ENCODE assay signal across 17 mouse cellular contexts in genomic region chr1:135760216-135760615, GRCm38 (mm10). TPM values are rescaled to one million over a fixed set of nuclear protein-coding genes. Genes with fewer than 3 reads are reported as not detected.
DNase-seq lines count a peak whose midpoint lies in the region; ATAC-seq and TF ChIP-seq lines count a peak whose summit lies in the region.
"Had no signal": no experiment of that assay in that cellular context is flagged by ENCODE, and none has a peak within 500 bp of the region (broad histone marks: within the 10 kb centered on the region; RNA-seq: fewer than 3 reads in every experiment).

No protein-coding gene starts in this region.

- no peaks in the 10 kb centered on the region for H3K9me3 ChIP-seq in kidney, postnatal 0 days (replicated peaks; ENCODE audit: low read length)
- H3K9me3 ChIP-seq in CH12.LX (replicated peaks; ENCODE audit: low read length) = no peaks in the 10 kb centered on the region
- H3K9me3 ChIP-seq in embryonic facial prominence, embryonic 15.5 days (replicated peaks) = no peaks in the 10 kb centered on the region
- H3K9me3 ChIP-seq: forebrain, embryonic 13.5 days had no signal

- no peaks in the 10 kb centered on the region for H3K79me2 ChIP-seq in CH12.LX (replicated peaks; ENCODE audit: control insufficient read depth, extremely low read depth, insufficient read depth, poor library complexity, severe bottlenecking)

- TF ChIP-seq RAD21 in CH12.LX (IDR thresholded peaks at IDR 0.05; ENCODE audit: low read depth, low read length) = no peak

- H3K27me3 ChIP-seq in kidney, postnatal 0 days (ENCODE audit: insufficient read depth, low read length) = no peaks in the 10 kb centered on the region
- peaks cover 4% of the 10 kb centered on the region for H3K27me3 ChIP-seq in CH12.LX (replicated peaks)
- no peaks in the 10 kb centered on the region for H3K27me3 ChIP-seq in embryonic facial prominence, embryonic 15.5 days

- peaks cover 1% of the 10 kb centered on the region; the same call in 1 of the 2 replicates for H3K4me1 ChIP-seq in kidney, postnatal 0 days (replicated peaks; ENCODE audit: insufficient read depth, low read length)
- H3K4me1 ChIP-seq in CH12.LX (ENCODE audit: control insufficient read depth in 1 of 2, insufficient read depth in 2 of 2) = peaks cover 27 to 68% of the 10 kb centered on the region in 2 experiments
- H3K4me1 ChIP-seq in embryonic facial prominence, embryonic 15.5 days = peaks cover 35% of the 10 kb centered on the region
- H3K4me1 ChIP-seq: forebrain, embryonic 13.5 days had no signal

- H3K4me3 ChIP-seq in kidney, postnatal 0 days (replicated peaks; ENCODE audit: low read depth, low read length) = no peak overlapping the region
- no peak overlapping the region for H3K4me3 ChIP-seq in CH12.LX (replicated peaks in 1 of 3; ENCODE audit: low read depth in 2 of 3, low read length in 2 of 3, poor library complexity in 1 of 3)
- no peak overlapping the region for H3K4me3 ChIP-seq in embryonic facial prominence, embryonic 15.5 days (replicated peaks)
- H3K4me3 ChIP-seq: forebrain, embryonic 13.5 days; gastrocnemius, adult 2 months had no signal

- TF ChIP-seq CTCF in kidney, postnatal 0 days (IDR thresholded peaks at IDR 0.05; ENCODE audit: low read depth) = peak; percentile 50
- no peak; a peak in 1 of 4 replicates for TF ChIP-seq CTCF in CH12.LX (conservative IDR thresholded peaks at IDR 0.05 in 1 of 2, IDR thresholded peaks at IDR 0.05 in 1 of 2; ENCODE audit: low read depth in 2 of 2, low read length in 2 of 2)

- no peak overlapping the region for H3K27ac ChIP-seq in kidney, postnatal 0 days
- no peak overlapping the region; the same call in 1 of the 2 replicates for H3K27ac ChIP-seq in CH12.LX (ENCODE audit: insufficient read depth, low read depth)
- H3K27ac ChIP-seq in embryonic facial prominence, embryonic 15.5 days (replicated peaks) = peak overlapping the region; percentile 34; the same call in 1 of the 2 replicates
- H3K27ac ChIP-seq: forebrain, embryonic 13.5 days; gastrocnemius, adult 2 months had no signal

- 43% methylated on average over 8 of the region's 8 CpGs for WGBS in kidney, postnatal 0 days
- WGBS in embryonic facial prominence, embryonic 15.5 days = 52% methylated on average over 8 of the region's 8 CpGs

- no peak for TF ChIP-seq POLR2A in CH12.LX (IDR thresholded peaks at IDR 0.05; ENCODE audit: low read depth, low read length)

- ATAC-seq in kidney, postnatal 0 days (replicated peaks; ENCODE audit: low FRiP score, low read depth) = no peak
- ATAC-seq in embryonic facial prominence, embryonic 15.5 days (ENCODE audit: insufficient number of reproducible peaks, low FRiP score, low TSS enrichment, low read depth) = no peak
- ATAC-seq in CD4-positive, CD25-positive, alpha-beta regulatory T cell, adult 4 months = no peak
- ATAC-seq: forebrain, embryonic 13.5 days; inflammation-experienced regulatory T-cells, adult 6 months had no signal

- in situ Hi-C loops in CH12.LX (cut with MboI; ENCODE audit: low pct_ligation_motif_present, low pct_unique_long_range_greater_than_20kb, low sequenced_read_pairs) = loop anchor here (10.0 kb wide), 1 partner anchor 375 kb away; the partner anchor contains the start of gene Kif21b

- H3K36me3 ChIP-seq in kidney, postnatal 0 days (ENCODE audit: insufficient read depth, low read length) = no peaks in the 10 kb centered on the region
- no peaks in the 10 kb centered on the region for H3K36me3 ChIP-seq in CH12.LX (replicated peaks in 1 of 2; ENCODE audit: control insufficient read depth in 1 of 2, insufficient read depth in 1 of 2, low read length in 1 of 2)
- no peaks in the 10 kb centered on the region for H3K36me3 ChIP-seq in embryonic facial prominence, embryonic 15.5 days

- H3K9ac ChIP-seq in kidney, postnatal 0 days (ENCODE audit: low read depth, low read length) = no peak overlapping the region
- peak overlapping the region; percentile 41; the same call in 1 of the 2 replicates for H3K9ac ChIP-seq in CH12.LX (ENCODE audit: insufficient read depth, low read depth)
- no peak overlapping the region for H3K9ac ChIP-seq in embryonic facial prominence, embryonic 15.5 days
- H3K9ac ChIP-seq: forebrain, embryonic 13.5 days had no signal

- dilution Hi-C loops in CH12.LX (cut with MboI; ENCODE audit: extremely low pct_ligation_motif_present, extremely low pct_unique_long_range_greater_than_20kb, low sequenced_read_pairs) = no loop called here

- no peak for DNase-seq in kidney, postnatal 0 days (ENCODE audit: low spot score)
- DNase-seq in kidney, adult 9 months = no peak
- DNase-seq in CH12.LX (ENCODE audit: extremely low read depth) (peak; percentile 12), ES-CJ7 (ENCODE audit: low read depth, low spot score) (peak; percentile 89)
- DNase-seq in thymus, adult 18-20 months = no peak
- DNase-seq: cerebellum, adult 11 months; gastrocnemius, adult 2 months; heart, postnatal 4 days; layer of hippocampus, postnatal 36 days; thymus, adult 2 months had no signal

- no peak for TF ChIP-seq EP300 in CH12.LX (IDR thresholded peaks at IDR 0.05; ENCODE audit: low read length)

- H3K4me2 ChIP-seq in kidney, postnatal 0 days (ENCODE audit: low read length) = no peak overlapping the region
- H3K4me2 ChIP-seq in CH12.LX (ENCODE audit: insufficient read depth, low read depth, poor library complexity, severe bottlenecking) = peak overlapping the region; percentile 52; the same call in 1 of the 2 replicates
- no peak overlapping the region for H3K4me2 ChIP-seq in embryonic facial prominence, embryonic 15.5 days (replicated peaks)
- H3K4me2 ChIP-seq: forebrain, embryonic 13.5 days; heart, embryonic 11.5 days had no signal

TF ChIP-seq in CH12.LX, 34 proteins besides CTCF, POLR2A, EP300 and RAD21:
- TF ChIP-seq ZC3H11A (IDR thresholded peaks at IDR 0.05; ENCODE audit: low read depth, low read length) (no peak), SIN3A (IDR thresholded peaks at IDR 0.05; ENCODE audit: low read length) (no peak), E2F4 (IDR thresholded peaks at IDR 0.05; ENCODE audit: insufficient replicate concordance, low read depth, low read length) (no peak), MXI1 (IDR thresholded peaks at IDR 0.05; ENCODE audit: low read depth, low read length) (no peak), BHLHE40 (IDR thresholded peaks at IDR 0.05; ENCODE audit: low read depth, low read length) (no peak), KAT2A (IDR thresholded peaks at IDR 0.05; ENCODE audit: insufficient replicate concordance, low read length) (no peak), POLR2AphosphoS2 (IDR thresholded peaks at IDR 0.05; ENCODE audit: low read depth, low read length) (no peak), MEF2A (IDR thresholded peaks at IDR 0.05; ENCODE audit: borderline replicate concordance, low read depth, low read length) (no peak), JUN (IDR thresholded peaks at IDR 0.05; ENCODE audit: insufficient read depth, low read depth, low read length) (no peak), ETS1 (conservative IDR thresholded peaks at IDR 0.05; ENCODE audit: low read depth, low read length) (no peak), MYC (IDR thresholded peaks at IDR 0.05; ENCODE audit: low read depth, low read length) (no peak)
TF ChIP-seq in CH12.LX: peak in this region for 0.

RNA-seq across cellular contexts. Expression of gene Phlda3, which starts 5.7 kb away (rescaled TPM):
- 76.4 and 78.4 TPM in 2 replicates for polyA plus RNA-seq in kidney, postnatal 0 days (2015; fragmentation: Nextera tagmentation; extraction: Ambion mirVana)
- 76.8 and 98.1 TPM in 2 replicates for total RNA-seq in CH12.LX (2012; rRNA removed)
- total RNA-seq in CH12.LX (2014; rRNA removed) = 45.6 and 49.5 TPM in 2 replicates
- 34.9 and 37.5 TPM in 2 replicates for polyA plus RNA-seq in CH12.LX (2012; ENCODE audit: insufficient read length, low read depth)
- polyA plus RNA-seq in embryonic facial prominence, embryonic 15.5 days (2015; fragmentation: Nextera tagmentation; extraction: Ambion mirVana) = 113 and 119 TPM in 2 replicates
- polyA plus RNA-seq in CD4-positive, CD25-positive, alpha-beta regulatory T cell, adult 4 months (2017; shearing (Covaris generic)) = under 1 TPM; 0.58 to 0.98 TPM

RNA-seq across cellular contexts. Expression of gene Tnni1, which starts 19.0 kb away (rescaled TPM):
- polyA plus RNA-seq in kidney, postnatal 0 days (2015; fragmentation: Nextera tagmentation; extraction: Ambion mirVana) = 7.9 and 8.9 TPM in 2 replicates
- total RNA-seq in CH12.LX (2012; rRNA removed) = 1.5 and 1.6 TPM in 2 replicates
- 5.5 and 6.9 TPM in 2 replicates for total RNA-seq in CH12.LX (2014; rRNA removed)
- polyA plus RNA-seq in CH12.LX (2012; ENCODE audit: insufficient read length, low read depth) = 3.5 and 4.2 TPM in 2 replicates
- polyA plus RNA-seq in embryonic facial prominence, embryonic 15.5 days (2015; fragmentation: Nextera tagmentation; extraction: Ambion mirVana) = 297 and 410 TPM in 2 replicates
- polyA plus RNA-seq in CD4-positive, CD25-positive, alpha-beta regulatory T cell, adult 4 months (2017; shearing (Covaris generic)) = not detected
- total RNA-seq: MEL had no signal
- polyA plus RNA-seq: inflammation-experienced regulatory T-cells, adult 6 months had no signal

RNA-seq across cellular contexts. Expression of gene Csrp1, which starts 40.4 kb away (rescaled TPM):
- 189 and 190 TPM in 2 replicates for polyA plus RNA-seq in kidney, postnatal 0 days (2015; fragmentation: Nextera tagmentation; extraction: Ambion mirVana)
- 50.7 and 54.3 TPM in 2 replicates for total RNA-seq in CH12.LX (2012; rRNA removed)
- total RNA-seq in CH12.LX (2014; rRNA removed) = 44.7 and 49.4 TPM in 2 replicates
- polyA plus RNA-seq in CH12.LX (2012; ENCODE audit: insufficient read length, low read depth) = 45.9 and 52.5 TPM in 2 replicates
- polyA plus RNA-seq in embryonic facial prominence, embryonic 15.5 days (2015; fragmentation: Nextera tagmentation; extraction: Ambion mirVana) = 118 and 128 TPM in 2 replicates
- polyA plus RNA-seq in CD4-positive, CD25-positive, alpha-beta regulatory T cell, adult 4 months (2017; shearing (Covaris generic)) = 10 to 100 TPM; 21.7 to 38.1 TPM

RNA-seq across cellular contexts. Expression of gene Lad1, which starts 58.2 kb away (rescaled TPM):
- 28.4 and 33.2 TPM in 2 replicates for polyA plus RNA-seq in kidney, postnatal 0 days (2015; fragmentation: Nextera tagmentation; extraction: Ambion mirVana)
- total RNA-seq in CH12.LX (2012; rRNA removed) = 0.13 TPM in 1 of 2 replicates, not detected in the other
- total RNA-seq in CH12.LX (2014; rRNA removed) = 0.24 TPM in 1 of 2 replicates, not detected in the other
- polyA plus RNA-seq in CH12.LX (2012; ENCODE audit: insufficient read length, low read depth) = 0.17 and 0.25 TPM in 2 replicates
- polyA plus RNA-seq in embryonic facial prominence, embryonic 15.5 days (2015; fragmentation: Nextera tagmentation; extraction: Ambion mirVana) = 57.9 and 58.0 TPM in 2 replicates
- 10 to 100 TPM in 1 of 2 experiments, 1 to 10 TPM in 1; 9.2 to 13.6 TPM for polyA plus RNA-seq in CD4-positive, CD25-positive, alpha-beta regulatory T cell, adult 4 months (2017; shearing (Covaris generic))
- total RNA-seq: gastrocnemius, adult 2 months; megakaryocyte-erythroid progenitor cell, adult 5-6 weeks; MEL had no signal

Comparison
In these comparisons a context has a peak if more than half of its experiments do, and no peak if none do; other contexts are left out.
1. DNase-seq: peak in CH12.LX (single experiment) and ES-CJ7 (single experiment); none in kidney, postnatal 0 days (single experiment), kidney, adult 9 months (single experiment) and thymus, adult 18-20 months (0 of 2).
2. RNA of gene Phlda3, which starts 5.7 kb away (polyA plus RNA-seq): 113 to 119 TPM in embryonic facial prominence, embryonic 15.5 days, 76.4 to 78.4 TPM in kidney, postnatal 0 days and 34.9 to 37.5 TPM in CH12.LX; 0.58 to 0.98 TPM in CD4-positive, CD25-positive, alpha-beta regulatory T cell, adult 4 months; every median in the first group is over 10 times any median in the second.
3. RNA of gene Tnni1, which starts 19.0 kb away (polyA plus RNA-seq): 297 to 410 TPM in embryonic facial prominence, embryonic 15.5 days; 7.9 to 8.9 TPM in kidney, postnatal 0 days, 3.5 to 4.2 TPM in CH12.LX and not detected in CD4-positive, CD25-positive, alpha-beta regulatory T cell, adult 4 months; every median in the first group is over 10 times any median in the second.